In the genomic region with DNA sequence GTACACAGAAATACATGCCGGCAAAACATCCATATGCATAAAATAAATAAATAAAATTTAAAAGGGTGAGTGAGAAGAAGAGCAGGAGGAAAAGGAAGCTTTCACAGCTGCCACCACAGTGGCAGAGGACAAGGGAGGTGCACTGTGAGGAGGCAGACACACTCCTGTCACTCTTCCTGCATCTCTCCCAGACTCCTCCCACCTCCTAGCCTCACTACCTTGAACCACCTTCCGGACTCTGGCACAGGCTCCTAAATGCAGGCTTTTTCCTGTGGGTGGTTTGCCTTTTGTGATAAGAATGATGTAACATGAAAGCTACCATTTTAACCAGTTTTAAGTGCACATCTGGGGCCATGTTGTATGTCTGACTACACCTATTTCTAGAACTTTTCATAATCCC, we compare ENCODE assay signal across 29 mouse cellular contexts.
DNase-seq lines count a peak whose midpoint lies in the region; ATAC-seq and TF ChIP-seq lines count a peak whose summit lies in the region.
"Had no signal": no experiment of that assay in that cellular context is flagged by ENCODE, and none has a peak within 500 bp of the region (broad histone marks: within the 10 kb centered on the region; RNA-seq: fewer than 3 reads in every experiment).

No protein-coding gene starts in this region.

- no peak overlapping the region for H3K4me2 ChIP-seq in liver, postnatal 0 days (ENCODE audit: low read depth, low read length)
- H3K4me2 ChIP-seq in lung, postnatal 0 days (replicated peaks; ENCODE audit: low read depth, low read length): no peak overlapping the region
- H3K4me2 ChIP-seq: embryonic facial prominence, embryonic 15.5 days; forebrain, embryonic 12.5 days; hindbrain, embryonic 15.5 days; kidney, embryonic 15.5 days; neural tube, embryonic 13.5 days had no signal

- peaks cover 59% of the 10 kb centered on the region for H3K79me2 ChIP-seq in liver, adult 2 months (ENCODE audit: control insufficient read depth, insufficient read depth, low read length)

- no peaks in the 10 kb centered on the region for H3K36me3 ChIP-seq in liver, adult 2 months (ENCODE audit: control insufficient read depth, insufficient read depth, low read length)
- H3K36me3 ChIP-seq in liver, postnatal 0 days (replicated peaks; ENCODE audit: insufficient read depth, low read length): no peaks in the 10 kb centered on the region
- no peaks in the 10 kb centered on the region for H3K36me3 ChIP-seq in lung, postnatal 0 days (ENCODE audit: insufficient read depth, low read length)
- H3K36me3 ChIP-seq: embryonic facial prominence, embryonic 10.5 days; embryonic facial prominence, embryonic 15.5 days; forebrain, embryonic 12.5 days; hindbrain, embryonic 15.5 days; kidney, embryonic 15.5 days; neural tube, embryonic 13.5 days had no signal

- no peaks in the 10 kb centered on the region for H3K27me3 ChIP-seq in liver, adult 2 months (ENCODE audit: control insufficient read depth, insufficient read depth, low read length)
- no peaks in the 10 kb centered on the region for H3K27me3 ChIP-seq in liver, postnatal 0 days (ENCODE audit: insufficient read depth, low read length)
- no peaks in the 10 kb centered on the region for H3K27me3 ChIP-seq in lung, postnatal 0 days (replicated peaks; ENCODE audit: insufficient read depth, low read length)
- H3K27me3 ChIP-seq: embryonic facial prominence, embryonic 15.5 days; forebrain, embryonic 12.5 days; hindbrain, embryonic 15.5 days; kidney, embryonic 15.5 days; neural tube, embryonic 13.5 days; Patski had no signal

- no peak for ATAC-seq in liver, postnatal 0 days
- ATAC-seq in lung, postnatal 0 days: no peak
- ATAC-seq: forebrain, postnatal 0 days; midbrain, embryonic 16.5 days; Patski had no signal

- TF ChIP-seq CTCF in liver, adult 2 months (IDR thresholded peaks at IDR 0.05; ENCODE audit: low read depth, low read length): no peak
- TF ChIP-seq CTCF in liver, postnatal 0 days (IDR thresholded peaks at IDR 0.05; ENCODE audit: low read depth): no peak
- no peak for TF ChIP-seq CTCF in lung, postnatal 0 days (IDR thresholded peaks at IDR 0.05)

- H3K4me3 ChIP-seq in liver, adult 2 months (ENCODE audit: insufficient read depth, low read depth, low read length): no peak overlapping the region
- H3K4me3 ChIP-seq in liver, postnatal 0 days (ENCODE audit: low read depth, low read length): no peak overlapping the region
- H3K4me3 ChIP-seq in lung, postnatal 0 days (ENCODE audit: low read depth, low read length): no peak overlapping the region
- H3K4me3 ChIP-seq: embryonic facial prominence, embryonic 10.5 days; embryonic facial prominence, embryonic 15.5 days; forebrain, embryonic 12.5 days; hindbrain, embryonic 10.5 days; hindbrain, embryonic 15.5 days; kidney, embryonic 15.5 days; myocyte; neural tube, embryonic 13.5 days had no signal

- no peaks in the 10 kb centered on the region for H3K9me3 ChIP-seq in liver, postnatal 0 days (ENCODE audit: low read length)
- H3K9me3 ChIP-seq in lung, postnatal 0 days (ENCODE audit: low read length): no peaks in the 10 kb centered on the region
- H3K9me3 ChIP-seq: embryonic facial prominence, embryonic 10.5 days; embryonic facial prominence, embryonic 15.5 days; forebrain, embryonic 12.5 days; G1E; hindbrain, embryonic 10.5 days; hindbrain, embryonic 15.5 days; kidney, embryonic 15.5 days; neural tube, embryonic 13.5 days had no signal

- WGBS in liver, adult 2 months: 57% methylated on average over 2 of the region's 2 CpGs
- WGBS in liver, postnatal 0 days (ENCODE audit: insufficient replicate concordance): 67% methylated on average over 2 of the region's 2 CpGs
- 53% methylated on average over 2 of the region's 2 CpGs for WGBS in lung, postnatal 0 days

- peaks cover 26% of the 10 kb centered on the region for H3K4me1 ChIP-seq in liver, adult 2 months (ENCODE audit: control insufficient read depth, insufficient read depth, low read length)
- peaks cover 33% of the 10 kb centered on the region for H3K4me1 ChIP-seq in liver, postnatal 0 days (ENCODE audit: insufficient read depth)
- H3K4me1 ChIP-seq in lung, postnatal 0 days (ENCODE audit: insufficient read depth, low read depth, low read length): no peaks in the 10 kb centered on the region; the same call in 1 of the 2 replicates
- H3K4me1 ChIP-seq: forebrain, embryonic 12.5 days had no signal

- no peak for TF ChIP-seq EP300 in liver, postnatal 0 days (IDR thresholded peaks at IDR 0.05; ENCODE audit: low read depth)
- TF ChIP-seq EP300 in lung, postnatal 0 days (IDR thresholded peaks at IDR 0.05): no peak

- no peak for TF ChIP-seq POLR2A in liver, adult 2 months (IDR thresholded peaks at IDR 0.05; ENCODE audit: extremely low read depth, insufficient read depth, low read length)

- H3K9ac ChIP-seq in liver, adult 2 months (ENCODE audit: low read depth, low read length): no peak overlapping the region
- no peak overlapping the region for H3K9ac ChIP-seq in liver, postnatal 0 days (replicated peaks)
- H3K9ac ChIP-seq in lung, postnatal 0 days (replicated peaks; ENCODE audit: low read depth): no peak overlapping the region
- H3K9ac ChIP-seq: embryonic facial prominence, embryonic 15.5 days; forebrain, embryonic 12.5 days; forebrain, postnatal 0 days; hindbrain, embryonic 15.5 days; kidney, embryonic 15.5 days; neural tube, embryonic 13.5 days had no signal

- peak overlapping the region; percentile 71; the same call in 1 of the 2 replicates for H3K27ac ChIP-seq in liver, adult 2 months (replicated peaks; ENCODE audit: insufficient read depth, low read depth, low read length)
- H3K27ac ChIP-seq in liver, postnatal 0 days (ENCODE audit: low read depth): no peak overlapping the region
- peak overlapping the region; percentile 57 for H3K27ac ChIP-seq in lung, postnatal 0 days (ENCODE audit: low read length)
- H3K27ac ChIP-seq: embryonic facial prominence, embryonic 10.5 days; embryonic facial prominence, embryonic 15.5 days; forebrain, embryonic 12.5 days; hindbrain, embryonic 10.5 days; hindbrain, embryonic 15.5 days; neural tube, embryonic 13.5 days had no signal

- peak; percentile 47 for DNase-seq in liver, adult 2 months (ENCODE audit: extremely low read depth, low read depth, low spot score)
- no peak for DNase-seq in liver, postnatal 0 days
- DNase-seq in lung, postnatal 0 days (ENCODE audit: low spot score): no peak
- DNase-seq in lung, postnatal 36 days: no peak
- DNase-seq in CD4-positive helper T cell, adult 2 months (ENCODE audit: low read depth, low spot score): peak; percentile 43
- DNase-seq in induced T-regulatory cell, adult 2 months (ENCODE audit: low read depth): peak; percentile 49
- DNase-seq in urinary bladder, postnatal 4 days (ENCODE audit: low spot score in 2 of 2): no peak
- no peak for DNase-seq in ovary, postnatal 10 days (ENCODE audit: low spot score)
- DNase-seq: adrenal gland, postnatal 36 days; cerebellum, adult 18-20 months; cerebellum, postnatal 25 days; forebrain, postnatal 0 days; gastrocnemius, postnatal 10 days; heart, postnatal 14 days; kidney, adult 18-20 months; kidney, postnatal 25 days; liver; lung, adult 2 months had no signal

Comparison
In these comparisons a context has a peak if more than half of its experiments do, and no peak if none do; other contexts are left out.
1. DNase-seq: peak in liver, adult 2 months (single experiment), CD4-positive helper T cell, adult 2 months (single experiment) and induced T-regulatory cell, adult 2 months (single experiment); none in liver, postnatal 0 days (single experiment), lung, postnatal 0 days (single experiment), lung, postnatal 36 days (single experiment), urinary bladder, postnatal 4 days (0 of 2) and ovary, postnatal 10 days (single experiment).